Mouse (Mus musculus) urinary bladder, postnatal 25 days (tissue): ENCODE measurements at regions not wholly inside any gene's neighbourhood (a gene's known extent, or its start where the extent isn't known, plus 50 kb on each side); places are given as distances from the start of the nearest gene placed in this dataset.

Experiments used
- DNase-seq: peaks from one replicate; pipeline ENCODE4 v3.0.0; 2022; ENCODE audit warnings: low spot score

DNA sequence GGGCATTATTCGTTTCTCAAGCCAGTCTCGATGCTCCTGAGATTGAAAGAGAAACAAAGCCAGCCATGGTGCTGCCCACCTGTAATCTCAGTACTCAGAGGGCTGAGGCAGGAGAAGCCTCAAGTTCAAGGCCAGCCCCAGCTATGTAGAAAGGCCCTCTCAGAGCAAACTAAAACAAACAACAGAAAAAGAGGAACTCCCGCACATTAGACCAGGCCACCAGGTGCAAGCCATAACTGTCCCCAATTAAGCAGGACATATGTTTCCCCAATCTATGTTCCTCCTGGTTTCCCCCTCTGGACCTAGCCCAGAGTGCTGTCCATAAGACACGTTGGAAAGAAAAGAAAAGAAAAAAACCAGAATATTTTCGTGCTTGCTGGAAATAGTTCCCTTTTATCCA lies 142.5 kb downstream of the Cdc5l start:
- DNase-seq = no peak

DNA sequence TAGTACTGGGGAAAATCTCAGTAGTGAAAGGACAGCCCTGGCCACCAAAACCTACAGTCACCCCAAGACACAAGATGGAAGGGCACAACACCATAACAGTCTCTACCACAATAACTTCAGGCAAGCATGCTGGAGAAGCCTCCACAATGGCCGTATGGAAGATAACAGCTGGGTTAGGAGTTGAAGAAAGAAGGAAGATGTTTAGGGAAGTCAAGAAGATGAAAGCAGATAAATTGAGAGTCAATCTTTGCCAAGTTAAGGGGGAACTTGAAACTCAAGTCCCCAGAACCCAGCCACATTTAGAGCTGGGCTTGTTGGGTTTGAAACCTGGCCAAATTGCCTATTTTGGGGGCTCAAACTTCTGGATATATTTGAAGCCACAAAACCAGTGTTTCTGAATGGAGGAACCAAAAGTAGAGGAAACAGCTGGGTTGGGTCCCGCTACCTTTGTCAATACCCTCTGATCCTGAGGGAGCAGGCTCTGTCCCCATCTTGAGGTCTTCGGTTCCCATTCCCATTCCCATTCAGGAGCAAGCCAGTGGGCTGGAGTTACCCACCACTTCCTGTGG lies 147.8 kb downstream of the Cdc5l start:
- DNase-seq = no peak

DNA sequence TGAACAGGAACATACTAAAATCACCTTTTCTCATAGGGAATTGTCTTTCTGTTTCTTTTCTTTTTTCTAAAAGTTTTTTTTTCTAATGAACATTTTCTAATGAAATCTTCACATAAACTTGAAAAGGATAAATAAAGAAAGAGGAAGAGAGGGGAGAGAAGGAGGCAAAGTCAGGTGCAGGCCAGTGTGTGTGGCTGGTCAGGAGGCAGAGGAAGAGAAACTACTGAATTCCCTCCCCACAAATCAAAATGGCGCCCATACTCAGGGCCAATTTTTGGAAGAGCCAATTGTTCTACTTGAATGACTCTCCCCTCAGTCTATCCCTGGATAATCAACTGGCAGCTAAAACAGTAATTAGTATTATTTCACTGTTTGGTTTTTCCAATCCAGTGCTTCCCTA lies 152.0 kb downstream of the Cdc5l start:
- DNase-seq = no peak

DNA sequence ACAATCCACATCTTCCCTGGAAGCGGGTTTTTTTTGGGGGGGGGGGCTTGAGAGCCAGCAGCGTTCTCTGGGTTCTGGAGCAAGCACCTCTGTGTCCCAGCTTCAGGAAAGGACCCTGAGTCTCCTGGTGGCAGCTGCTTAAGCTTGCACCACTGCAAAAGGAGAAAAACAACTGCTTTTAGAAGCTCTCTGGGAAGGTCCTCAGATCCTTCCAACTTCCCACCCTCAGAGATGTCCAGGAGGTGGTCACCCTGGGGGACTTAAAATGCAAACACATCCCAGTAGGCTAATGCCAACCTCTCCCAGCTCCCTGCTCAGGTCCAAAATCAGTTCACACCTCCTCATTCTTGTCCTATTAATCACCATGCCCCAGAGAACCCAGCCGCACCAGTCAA lies 153.7 kb downstream of the Cdc5l start:
- DNase-seq = no peak

DNA sequence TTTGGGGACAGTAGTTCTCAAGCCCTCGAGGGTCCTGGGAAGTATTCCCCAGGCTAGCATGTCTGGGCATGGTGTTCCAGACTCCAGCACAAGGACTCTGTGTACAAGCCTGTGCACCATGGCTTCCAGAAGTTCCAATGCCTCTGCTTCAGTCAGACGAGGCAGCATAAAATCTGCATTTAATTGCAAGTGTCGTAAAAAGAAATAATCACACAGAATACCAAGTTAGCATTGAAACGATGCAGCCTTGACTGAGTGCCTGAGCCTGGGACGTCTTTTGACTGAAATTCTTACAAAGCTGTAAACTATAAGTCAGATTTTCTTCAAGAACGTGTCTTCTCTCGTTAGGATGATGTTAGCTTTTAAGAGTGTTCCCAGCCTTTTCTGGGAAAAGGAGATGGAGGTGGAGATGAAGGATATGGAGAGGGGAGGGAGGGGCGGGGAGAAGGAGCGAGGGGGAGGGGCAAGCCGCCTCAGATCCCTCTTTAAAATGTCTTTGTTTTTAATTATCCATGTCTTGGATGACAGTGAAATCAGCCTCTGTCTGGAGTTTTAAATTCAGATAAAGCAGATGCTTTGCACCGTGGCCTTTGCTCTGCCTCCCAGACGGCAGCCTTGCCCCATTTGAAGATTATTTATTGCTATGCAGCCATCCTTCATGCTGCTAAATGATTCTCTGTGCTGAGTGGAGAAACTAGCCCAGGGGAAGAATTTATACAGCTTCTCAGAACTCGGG lies 154.3 kb downstream of the Cdc5l start:
- DNase-seq = no peak

DNA sequence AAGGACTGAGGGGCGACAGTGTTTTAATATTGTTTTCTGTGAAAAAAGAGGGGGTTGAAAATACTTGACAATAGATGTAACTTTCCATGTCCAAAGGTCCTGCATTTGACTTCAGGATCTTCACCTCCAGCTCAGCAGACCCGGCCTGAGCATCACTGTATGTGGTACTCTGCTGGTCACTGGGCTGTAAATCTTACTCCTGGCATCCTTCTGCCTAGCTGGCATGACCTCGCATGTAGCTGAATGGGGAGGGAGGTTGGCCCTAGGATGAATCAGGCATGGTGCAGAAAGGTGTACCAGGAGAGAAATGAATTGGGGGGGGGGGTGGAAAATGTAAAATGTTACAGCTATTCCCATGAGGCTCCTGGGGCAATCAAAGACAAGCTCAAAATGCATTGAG lies 156.0 kb downstream of the Cdc5l start:
- no peak for DNase-seq

DNA sequence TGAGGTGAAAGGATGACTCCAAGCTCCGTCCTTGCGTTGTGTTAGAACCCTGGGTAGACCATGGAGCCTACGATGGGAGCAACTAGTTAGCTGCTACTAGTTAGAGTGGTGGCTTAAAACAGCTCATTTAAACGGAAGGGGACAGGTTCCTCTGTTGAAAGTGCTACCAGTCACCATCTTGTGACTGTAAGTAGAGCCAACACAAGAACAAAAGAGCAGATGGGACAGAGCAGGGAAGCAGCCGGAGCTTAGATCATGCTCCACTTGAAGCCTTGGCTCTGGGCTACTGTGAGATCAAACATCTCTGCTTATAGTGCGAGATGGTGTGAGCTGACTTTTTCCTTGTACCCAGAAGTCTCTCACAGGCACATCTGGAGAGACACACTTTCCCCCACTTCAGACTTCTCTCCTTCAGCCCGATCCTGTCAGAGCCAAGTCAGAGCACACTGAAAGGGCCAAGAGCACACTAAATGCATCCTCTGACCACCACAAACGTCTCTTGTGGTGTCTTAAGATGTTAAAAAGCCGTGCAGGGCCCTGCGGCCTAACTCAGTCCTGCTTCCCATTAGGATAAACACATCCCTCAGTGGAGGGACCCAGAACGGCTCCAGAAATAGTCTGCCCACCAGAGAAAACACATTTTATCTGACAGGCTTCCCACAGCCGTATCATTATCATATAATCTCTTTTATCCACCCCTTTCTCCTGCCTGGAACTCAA lies 156.7 kb downstream of the Cdc5l start:
- DNase-seq = no peak

DNA sequence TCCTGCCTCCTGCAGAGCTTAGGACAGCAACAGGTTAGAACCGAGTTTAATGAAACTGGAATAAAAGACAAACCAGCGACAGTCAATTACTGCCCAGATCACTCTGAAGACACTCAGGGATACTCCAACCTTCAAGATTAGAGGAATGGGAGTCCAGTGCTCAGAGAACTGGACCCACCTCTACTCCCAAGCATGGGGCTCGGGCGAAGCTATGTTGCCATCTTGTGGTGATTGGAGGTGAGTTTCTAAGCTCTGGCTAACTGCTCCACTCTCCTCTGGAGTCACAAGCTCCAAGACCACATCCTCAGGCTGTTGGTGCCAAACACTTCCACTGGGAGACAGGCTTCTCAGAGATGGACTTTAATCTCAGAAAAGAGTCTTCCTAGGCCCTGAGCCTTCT lies 158.6 kb downstream of the Cdc5l start:
- DNase-seq = no peak

DNA sequence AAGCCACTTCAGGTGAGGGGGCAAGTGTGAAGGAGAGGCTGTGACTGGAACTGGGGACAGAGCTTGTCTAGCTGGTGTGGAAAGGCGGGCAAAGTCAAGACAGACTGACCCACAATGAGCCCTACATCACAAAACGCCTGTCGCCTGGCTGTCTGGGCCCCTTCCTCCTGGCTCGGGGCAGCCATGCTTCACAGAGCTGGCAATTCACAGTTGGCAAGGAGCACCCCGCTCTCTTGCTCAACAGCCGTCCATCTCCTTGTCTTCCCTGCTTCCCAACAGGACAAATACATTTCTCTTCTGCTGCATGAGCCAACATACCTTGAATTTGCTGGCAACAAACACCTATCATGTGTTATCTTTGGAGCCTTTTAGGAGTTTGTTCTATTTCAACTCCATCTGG lies 166.8 kb downstream of the Cdc5l start:
- no peak for DNase-seq

DNA sequence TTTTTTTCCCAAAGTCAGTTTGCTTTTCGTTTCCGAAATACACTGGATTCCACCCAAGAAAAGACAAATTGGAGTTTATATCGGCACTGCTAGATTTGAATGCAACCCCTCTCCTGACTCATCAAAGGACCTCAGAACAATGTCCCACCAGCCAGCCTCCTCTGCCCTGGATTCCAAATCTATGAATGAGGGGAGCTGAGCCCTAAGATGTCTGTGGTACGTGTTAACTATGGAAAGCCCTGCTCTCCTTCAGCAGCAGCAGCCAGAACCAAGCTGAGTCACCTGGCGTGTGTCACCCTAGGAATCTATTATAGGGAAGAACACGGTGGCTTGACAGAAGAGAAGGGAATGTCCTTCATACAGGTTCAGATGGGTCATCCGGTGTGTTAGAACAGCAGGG lies 167.9 kb downstream of the Cdc5l start:
- DNase-seq = no peak

DNA sequence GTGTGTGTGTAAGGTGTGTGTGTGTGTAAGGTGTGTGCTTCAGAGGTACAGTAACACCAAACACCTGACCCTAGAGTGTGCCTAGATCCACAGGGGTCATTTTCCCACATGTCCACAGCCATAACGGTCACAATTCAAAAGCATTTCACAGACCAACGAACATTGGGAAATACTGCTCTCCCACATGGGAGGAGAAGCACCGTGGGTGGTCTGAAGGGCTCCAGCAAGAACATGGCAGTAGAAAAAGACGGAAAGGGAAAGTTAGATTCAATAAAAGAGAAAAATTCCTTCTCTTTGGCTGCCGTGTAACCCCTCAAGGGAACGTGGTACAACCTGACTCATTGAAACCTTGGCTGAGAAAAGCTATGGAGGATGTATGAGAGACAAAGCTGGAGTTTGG lies 169.1 kb downstream of the Cdc5l start:
- no peak for DNase-seq

DNA sequence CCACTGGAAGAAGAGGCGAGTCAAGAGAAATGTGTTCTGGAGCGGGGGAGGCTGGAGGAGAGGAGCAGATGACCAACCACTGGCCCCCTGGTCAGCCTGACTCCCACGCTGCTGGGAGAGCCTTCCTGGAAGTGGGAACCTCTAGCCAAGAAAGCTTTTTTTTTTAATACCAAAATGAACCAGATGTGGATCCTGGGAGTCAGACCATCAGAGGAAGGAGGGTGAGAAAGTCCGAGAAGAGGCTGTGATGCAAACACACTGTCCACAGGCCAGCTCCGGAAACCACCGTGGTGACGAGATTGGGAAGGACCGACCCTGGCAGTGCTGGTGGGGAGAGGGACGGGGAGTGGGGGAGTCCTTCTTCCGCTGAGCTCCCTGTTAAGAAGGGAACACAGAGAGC lies 173.1 kb downstream of the Cdc5l start:
- DNase-seq = no peak

DNA sequence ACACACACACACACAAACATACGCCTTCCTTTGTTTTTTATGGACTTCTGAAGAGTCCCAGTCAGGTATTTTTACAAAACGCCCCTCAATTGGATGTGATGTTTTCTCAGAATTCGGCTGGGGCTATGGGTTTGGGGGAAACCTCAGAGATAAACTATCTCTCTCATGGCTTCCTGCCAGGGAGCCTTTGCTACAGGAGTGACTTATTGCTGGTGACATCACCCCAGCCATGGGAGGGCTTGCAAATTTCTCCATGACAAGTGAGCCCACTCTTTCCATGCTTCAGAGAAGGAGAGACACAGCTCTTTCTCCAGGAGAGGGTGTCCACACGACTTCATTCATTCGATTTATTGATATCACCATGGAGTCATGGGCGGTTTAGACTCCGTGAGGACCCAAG lies 175.5 kb downstream of the Cdc5l start:
- DNase-seq = no peak

DNA sequence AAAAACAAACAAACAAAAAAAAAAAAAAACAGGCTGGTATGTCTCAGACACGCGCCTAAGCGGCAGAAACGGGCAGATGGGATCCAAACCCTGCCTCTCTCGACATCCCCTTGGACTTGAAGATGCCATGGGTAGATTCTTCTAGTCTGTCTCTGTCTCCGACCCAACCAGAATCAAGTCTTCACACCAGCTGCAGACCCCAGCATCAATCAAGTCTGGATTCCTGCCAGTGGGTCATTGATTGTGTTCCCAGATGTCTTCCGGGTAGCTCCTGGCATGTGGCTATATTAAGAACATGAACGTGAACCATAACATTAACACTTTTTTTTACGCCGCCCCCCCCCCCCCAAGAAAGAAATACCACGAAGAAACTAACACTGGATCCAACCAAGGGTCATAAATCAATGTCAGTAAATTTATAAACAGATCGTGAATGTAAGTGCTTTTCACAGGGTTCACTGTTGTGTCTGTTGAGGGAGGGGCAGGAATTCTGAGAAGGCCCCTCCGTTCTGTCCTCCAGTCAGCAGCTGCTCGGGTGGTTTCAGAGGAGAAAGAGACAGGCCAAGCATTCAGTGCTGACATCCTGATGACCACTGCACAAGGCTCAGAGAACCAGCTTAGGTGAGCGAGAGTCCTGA lies 180.8 kb downstream of the Cdc5l start:
- DNase-seq = no peak

DNA sequence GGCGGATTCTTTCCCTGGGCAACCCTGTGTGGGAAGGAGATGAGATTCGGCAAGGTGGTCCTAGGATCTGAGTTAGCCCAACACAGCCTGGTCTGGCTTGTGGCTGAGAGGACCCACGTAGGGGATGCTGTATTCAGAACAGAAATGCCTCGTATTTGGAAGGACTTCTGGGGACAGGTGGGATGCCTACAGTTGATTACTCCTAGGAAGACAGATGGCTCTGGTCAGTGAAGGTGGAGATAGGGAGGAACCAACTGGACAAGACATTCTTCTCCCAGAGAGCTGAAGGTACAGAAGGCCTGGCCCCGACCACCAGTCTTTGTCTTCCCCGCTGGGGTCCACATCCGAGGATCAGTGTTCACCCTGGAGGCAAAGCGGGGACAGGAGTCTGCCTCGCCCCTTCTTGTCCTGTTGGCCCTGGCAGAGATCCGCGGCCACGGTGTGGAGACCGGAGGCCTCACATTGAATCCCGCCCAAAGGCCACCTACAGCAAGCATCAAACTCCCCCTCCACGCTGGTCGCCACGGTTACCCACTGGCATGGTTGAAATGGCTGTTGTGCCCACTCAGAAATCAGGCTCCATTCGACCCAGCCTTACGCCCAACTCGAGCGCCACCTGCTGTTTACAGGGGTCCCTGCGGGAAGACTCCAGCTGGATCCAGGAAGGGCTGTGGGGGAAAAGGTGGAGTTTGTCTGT lies 182.4 kb downstream of the Cdc5l start:
- peak; percentile 75 for DNase-seq

DNA sequence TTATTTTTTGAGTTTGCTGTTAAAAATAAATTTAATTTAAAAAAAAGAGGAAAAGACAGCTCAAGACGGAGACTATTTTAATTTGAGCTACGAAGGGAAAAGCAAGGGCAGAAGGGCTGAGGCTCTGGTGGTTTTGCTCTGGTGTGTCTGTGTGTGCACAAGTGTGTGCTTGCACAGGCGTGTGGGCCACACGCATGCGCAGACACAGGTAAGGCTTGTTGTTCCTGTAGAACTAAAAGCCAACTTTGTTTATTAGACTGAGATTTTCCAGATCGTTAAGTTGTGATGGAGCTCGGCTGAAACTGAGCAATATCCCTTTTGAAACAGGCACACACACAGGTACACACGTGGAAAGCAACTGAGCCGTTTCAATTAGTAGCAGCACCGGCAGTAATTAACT lies 183.1 kb downstream of the Cdc5l start:
- DNase-seq = no peak

DNA sequence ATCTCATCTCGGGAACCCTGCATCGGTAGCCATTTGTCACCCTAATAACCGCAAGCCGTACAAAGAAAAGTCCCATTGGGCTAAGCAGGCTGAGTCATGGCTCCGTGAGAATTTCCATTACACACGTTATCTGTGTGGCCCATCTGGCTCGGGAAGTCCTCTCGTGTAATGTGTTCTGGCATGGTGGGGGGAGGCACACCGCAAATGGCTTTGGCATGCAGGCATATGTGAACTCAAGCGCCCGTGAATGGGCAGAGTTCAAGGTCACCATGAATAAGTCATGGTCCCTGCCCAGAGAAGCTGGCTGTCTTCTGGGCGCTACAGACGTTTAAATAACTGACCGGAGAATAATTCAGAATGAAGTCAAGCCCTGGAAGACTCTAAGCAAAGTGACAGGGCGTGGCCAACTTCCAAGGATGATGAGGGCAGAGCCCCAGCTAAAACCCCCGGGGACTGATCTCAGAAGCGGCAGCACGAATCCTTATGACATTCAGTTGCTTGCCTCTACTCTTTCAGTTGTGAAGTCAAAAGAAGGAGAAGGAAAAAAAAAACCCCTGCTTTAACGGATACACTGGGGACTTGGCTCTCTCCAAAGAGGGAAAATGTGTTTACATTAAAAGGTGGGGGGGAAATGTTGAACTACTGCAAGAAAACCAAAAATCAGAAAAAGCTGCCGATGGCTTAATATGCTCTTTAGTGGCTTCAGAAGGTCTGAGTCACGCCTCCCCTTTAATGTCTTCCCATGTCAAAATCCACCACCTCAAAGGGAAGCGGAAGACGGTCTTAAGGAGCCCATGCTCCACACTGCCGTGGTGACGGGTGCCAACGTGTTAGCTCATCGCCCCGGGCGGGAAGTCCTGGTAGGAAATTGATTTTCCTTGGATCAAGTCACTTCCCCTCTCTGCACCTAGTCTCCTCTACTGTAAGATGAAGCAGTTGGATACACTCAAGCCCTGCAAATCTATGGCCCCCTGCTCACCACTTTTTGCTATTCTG lies 186.1 kb downstream of the Cdc5l start:
- DNase-seq = no peak

DNA sequence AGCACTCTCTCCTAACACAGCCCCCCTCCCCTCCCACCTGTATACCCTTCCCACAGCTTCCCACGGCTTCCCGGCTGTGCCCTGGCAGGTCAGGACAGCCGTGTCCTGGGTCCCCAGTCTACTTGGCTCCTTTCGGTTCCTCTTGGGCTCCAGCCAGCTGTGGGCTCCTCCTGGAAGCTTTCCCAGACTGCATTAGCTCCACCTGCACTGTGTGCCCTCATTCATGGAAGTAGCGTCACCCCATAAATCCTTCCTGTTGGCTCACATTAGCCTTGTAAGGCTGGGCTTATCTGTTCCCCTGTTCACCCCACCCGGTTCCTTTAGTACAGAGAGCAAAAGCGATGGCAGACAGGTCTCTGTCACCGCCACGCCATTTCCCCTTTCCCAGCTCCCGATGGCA lies 188.7 kb downstream of the Cdc5l start:
- DNase-seq = no peak

DNA sequence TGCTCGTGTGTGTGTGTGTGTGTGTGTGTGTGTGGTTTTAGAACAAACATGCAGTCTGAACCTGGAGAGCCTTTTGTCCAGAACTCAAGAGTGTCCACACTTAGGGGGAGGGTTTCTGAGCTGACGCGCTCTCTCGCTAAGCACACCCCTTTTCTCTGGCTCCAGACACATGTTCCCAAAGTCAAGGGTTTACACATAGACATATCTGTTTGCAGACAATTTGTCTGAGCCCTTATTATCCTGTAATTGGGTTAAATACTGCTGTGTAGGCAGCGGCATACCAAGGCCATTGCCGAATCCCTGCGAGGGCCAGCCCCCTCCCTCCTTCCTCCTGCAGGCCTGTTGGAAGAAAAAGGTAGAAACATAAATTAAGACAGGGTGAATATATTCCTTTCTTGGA lies 190.4 kb downstream of the Cdc5l start:
- DNase-seq = no peak

DNA sequence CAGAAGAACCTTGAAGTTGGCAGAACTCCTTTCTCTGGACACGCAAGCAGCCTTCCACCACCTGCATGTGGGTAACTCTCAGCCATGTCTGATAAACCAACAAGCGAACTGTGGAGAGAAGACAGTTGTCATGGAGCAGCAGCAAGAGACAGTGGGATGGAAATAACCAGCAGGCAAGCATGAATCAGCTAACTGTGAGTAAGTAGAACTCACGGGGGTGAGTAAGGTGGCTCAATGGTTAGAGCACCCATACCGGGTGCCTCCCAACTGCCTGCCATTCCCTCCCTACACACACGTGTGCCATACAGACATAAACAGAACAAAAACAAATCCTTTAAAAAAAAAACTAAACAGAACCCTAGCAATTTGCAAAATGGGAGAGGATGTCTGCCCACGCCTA lies 191.5 kb downstream of the Cdc5l start:
- DNase-seq = no peak

DNA sequence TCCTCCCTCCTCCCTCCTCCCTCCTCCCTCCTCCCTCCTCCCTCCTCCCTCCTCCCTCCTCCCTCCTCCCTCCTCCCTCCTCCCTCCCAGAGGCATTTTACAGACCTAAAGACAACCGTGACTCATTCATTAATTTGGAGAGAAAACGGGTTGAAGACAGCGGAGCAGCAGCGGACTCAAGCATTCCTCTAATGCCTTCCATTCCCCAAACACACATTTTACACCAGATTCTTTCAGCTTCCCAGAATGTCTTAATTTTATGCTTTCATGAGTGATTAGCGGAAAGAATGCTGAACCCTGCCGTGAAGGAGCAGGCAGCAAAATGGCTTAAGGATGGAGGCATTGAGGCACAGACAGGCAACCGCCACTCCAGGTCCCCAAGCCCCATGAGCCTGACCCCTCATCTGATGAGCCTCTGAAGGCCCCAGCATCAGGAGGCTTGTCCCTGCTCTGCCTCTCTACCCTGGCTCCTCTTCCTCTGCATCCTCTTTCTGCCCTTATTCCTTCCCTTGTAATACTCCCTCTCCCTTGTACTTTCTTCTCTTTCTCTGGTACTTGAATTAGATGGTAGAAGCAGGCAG lies 192.5 kb downstream of the Cdc5l start:
- DNase-seq = no peak
